Mouse (Mus musculus): Measurements from ENCODE around the gene Mta1.

Gene Mta1

DNA sequence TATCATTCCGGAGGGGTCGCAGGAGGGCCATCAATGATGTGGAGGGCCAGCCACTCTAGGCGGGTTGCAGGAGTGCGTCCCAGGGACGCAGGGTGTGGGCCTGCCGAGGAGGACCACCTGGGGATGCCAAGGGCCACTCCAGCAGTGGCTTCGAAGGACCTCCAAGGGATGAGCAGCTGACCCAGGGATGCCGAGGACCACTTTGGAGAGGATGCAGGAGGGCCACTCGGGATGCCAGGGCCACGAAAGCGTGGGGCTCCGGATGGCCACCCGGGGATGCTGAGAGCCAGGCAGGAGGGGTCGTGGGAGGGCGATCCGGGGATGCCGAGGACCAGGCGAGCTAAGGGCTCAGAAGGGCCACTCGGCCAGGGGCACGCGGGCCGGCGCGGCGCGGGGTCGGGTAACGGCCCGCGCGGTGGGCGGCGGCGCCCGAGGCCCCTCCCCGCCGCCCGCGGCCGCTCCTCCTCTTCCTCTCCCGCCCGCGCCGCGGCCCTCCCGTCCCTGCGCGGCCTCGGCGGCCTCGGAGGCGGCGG, at the start of gene Mta1:
Gene Mta1 (plus strand): TSS at position 530 of the 533 bp plus-strand sequence.
- DNase-seq (ENCODE audit: low spot score) = no peak

DNA sequence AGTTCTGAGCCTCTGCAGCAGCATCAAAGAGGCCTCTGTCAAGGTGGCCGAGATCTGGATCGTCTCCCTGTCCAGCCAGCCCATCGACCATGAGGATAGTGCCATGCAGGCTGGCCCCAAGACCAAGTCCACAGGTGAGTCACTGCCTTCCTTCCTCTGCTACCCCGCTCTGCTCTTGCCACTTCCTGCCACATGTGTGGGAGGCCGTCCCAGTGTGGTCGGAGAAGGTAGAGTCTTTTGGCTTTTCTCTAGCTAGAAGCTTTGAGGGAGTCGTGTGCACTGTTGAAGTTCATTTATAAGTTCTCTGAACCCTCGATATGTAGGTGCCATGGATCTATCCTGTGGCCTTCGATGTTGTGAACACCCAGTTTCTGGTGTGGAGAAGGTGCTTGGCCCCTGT, 48.2 kb upstream of the Mta1 start:
- no peak for DNase-seq (ENCODE audit: low spot score)

DNA sequence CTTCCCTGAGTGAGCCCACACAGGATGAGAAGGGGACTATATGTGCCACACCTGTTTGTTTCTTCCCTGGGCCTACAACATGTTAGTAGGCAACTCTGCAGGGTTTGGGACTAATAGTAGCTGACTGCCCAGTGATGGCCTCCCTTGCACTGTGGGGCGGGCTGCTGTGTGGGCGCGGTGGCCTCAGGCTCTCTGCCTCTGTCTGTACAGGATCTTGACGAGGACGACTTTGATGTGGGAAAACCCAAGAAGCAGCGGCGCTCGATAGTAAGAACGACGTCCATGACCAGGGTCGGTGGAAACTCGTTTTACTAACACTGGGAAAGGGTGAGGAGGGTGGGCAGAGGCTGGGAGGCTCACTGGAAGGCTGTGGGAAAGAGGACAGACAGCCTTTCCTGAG, 47.4 kb upstream of the Mta1 start:
- DNase-seq (ENCODE audit: low spot score) = no peak

DNA sequence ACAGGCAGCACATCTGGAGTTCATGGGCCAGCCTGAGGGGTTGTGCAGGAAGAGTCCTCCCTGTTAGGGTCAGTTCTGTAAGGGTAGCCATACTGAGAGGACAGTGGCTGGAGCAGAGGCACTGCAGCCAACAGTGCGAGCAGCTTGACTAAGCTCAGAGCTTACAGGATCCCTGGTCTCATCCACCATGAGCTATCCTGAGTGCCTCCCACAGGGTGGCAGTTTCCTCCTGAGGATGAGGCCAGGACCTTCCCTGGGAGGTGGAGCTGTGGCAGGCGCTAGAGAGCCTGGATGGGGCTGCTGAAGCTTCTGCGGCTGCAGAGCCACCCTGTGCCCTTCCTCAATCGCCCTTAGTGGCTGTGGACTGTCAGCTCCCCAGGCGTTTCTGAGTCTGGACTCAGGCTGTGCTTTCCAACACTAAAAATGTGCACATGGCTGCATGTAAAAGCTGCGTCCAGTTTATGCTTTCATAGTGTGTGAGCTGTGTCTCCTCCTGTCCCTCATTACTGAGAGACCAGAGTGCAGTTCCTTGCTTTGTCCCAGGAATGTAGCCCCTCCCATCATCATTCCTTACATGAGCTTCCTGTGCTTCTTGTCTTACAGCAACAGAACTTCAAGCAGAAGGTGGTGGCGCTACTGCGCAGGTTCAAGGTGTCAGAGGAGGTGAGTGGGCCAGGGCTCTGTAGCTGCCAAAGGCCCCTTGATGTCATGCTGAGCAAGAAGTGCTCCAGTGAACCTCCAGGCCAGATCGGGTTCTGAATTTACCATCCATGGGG, 46.3 kb upstream of the Mta1 start:
- no peak for DNase-seq (ENCODE audit: low spot score)

DNA sequence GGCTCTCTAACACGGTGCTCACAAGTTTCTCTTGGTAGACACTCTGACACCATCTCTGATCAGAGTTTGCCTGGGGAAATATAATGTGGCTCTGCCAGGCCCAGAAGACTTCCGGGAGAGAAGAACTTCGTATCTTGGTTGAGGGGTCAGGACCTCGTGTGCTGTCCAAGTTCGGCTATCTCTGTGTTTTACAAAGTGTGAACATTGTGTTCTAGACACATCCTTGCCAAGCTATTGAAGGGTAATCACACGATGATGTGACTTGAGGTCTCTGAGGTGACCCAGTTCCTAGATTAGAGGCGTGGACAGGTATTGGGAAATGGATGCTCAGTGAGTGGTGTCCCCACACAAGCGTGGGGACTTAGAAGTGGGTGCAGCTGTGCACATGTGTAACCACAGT, 42.0 kb upstream of the Mta1 start:
- no peak for DNase-seq (ENCODE audit: low spot score)

- no peak for DNase-seq (ENCODE audit: low spot score)
Measured at GRCm38 (mm10) chr12:113060178-113060577, 37.9 kb upstream of the Mta1 start.

- DNase-seq (ENCODE audit: low spot score) = no peak
Measured at GRCm38 (mm10) chr12:113061606-113062005, 36.5 kb upstream of the Mta1 start.

GRCm38 (mm10) chr12:113062201-113062600, 35.9 kb upstream of the Mta1 start:
- DNase-seq (ENCODE audit: low spot score) = no peak

GRCm38 (mm10) chr12:113063700-113064099, 34.4 kb upstream of the Mta1 start:
- DNase-seq (ENCODE audit: low spot score) = no peak

DNA sequence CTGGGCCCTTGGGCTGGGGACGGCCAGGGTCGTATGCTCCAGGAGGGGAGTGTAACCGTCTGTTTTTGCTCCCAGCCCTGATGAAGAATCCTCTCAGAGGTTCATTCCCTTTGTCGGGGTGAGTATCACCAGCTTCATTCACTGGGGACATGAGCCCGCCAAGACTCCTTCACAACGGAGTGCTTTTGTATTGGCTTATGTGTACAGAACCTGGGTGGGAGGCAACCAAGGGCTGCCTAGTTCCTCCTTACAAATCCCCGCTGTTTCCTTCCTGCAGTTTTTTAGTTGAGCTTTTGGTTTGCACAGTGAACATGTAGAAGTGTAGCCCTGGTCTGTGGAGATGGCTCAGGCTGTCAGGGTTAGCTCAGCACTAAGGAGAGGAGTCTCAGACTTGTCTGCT, 30.1 kb upstream of the Mta1 start:
- no peak for DNase-seq (ENCODE audit: low spot score)

DNA sequence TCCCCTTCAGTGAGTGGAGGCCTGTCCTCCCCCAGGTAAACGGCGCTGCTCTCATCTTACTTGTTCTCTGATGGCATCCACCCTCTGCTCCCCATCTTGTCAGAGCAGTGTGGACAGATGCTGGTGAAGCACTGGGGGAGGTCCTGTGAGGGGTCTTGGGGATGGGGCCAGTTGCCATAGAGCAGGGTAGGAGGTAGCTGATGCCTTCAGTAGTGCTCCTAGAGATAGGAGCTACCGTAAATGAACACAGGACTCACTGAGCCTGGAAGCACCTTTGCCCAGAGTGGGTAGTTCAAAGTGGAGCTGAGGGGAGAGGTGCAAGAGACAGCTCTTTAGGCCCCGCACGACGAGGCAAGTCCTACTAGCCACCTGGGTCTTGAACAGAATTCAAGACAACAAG, 28.7 kb upstream of the Mta1 start:
- DNase-seq (ENCODE audit: low spot score) = no peak

DNA sequence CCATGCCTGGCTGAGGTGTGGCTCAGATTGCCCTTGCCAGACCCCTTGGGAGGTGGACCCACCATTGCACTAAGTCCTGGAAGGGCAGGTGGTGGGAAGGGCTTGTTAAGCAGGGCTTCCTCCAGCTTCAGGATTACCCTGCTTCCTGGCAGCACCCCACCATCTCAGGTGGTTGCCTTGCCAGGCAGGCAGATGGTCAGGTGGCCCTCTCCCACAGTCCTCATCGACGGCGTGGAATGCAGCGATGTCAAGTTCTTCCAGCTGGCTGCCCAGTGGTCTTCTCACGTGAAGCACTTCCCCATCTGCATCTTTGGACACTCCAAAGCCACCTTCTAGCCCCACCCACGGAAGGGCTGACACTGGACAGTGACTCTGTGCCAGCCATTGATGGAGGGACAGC, 26.8 kb upstream of the Mta1 start:
- DNase-seq (ENCODE audit: low spot score) = no peak

- no peak for DNase-seq (ENCODE audit: low spot score)
Measured at GRCm38 (mm10) chr12:113071827-113072226, 26.3 kb upstream of the Mta1 start.

DNA sequence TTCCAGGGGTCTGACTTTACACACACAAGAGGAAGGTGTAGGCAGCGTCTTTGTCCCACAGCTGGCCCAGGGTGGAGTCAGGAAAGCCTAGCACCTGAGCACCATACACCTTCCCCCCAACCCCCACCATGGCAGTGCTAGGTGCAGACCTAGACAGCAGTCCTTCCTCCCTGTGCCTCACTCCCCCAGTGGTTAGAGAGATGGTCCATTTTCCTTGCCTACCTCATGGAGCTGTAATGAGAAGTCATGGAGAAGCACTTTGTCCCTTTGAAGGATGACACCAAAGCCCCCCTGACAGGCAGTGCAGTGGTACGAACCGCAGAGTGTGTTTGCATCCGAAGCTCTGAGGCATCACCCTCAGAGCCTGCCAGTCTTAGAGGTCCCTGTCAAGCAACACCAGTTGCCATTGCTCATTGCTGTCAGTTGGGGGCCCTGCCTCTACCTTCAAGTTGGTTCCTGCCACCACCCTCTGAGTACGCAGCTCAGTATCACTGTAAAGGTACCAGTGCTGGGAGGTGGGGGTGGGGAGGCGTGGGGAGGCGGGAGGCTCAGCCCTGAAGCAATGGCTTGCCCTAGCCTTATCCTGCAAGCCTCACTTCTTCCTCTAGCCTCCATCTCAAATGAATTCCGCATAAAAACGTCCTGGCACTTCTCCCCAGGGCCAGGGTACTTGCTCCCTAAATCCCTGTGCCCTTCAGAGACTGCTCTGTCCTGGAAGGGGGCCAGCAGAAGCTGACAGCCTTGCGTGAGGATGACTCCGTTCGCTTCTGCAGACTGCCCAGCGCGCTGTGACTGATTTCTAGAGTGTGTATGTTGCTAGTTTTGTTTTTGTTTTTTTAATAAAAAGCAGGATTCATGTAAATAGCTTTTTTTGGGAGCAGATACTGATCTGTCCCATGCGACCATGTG, 24.4 kb upstream of the Mta1 start:
- no peak for DNase-seq (ENCODE audit: low spot score)

GRCm38 (mm10) chr12:113074329-113075062, 23.6 kb upstream of the Mta1 start, which contains the start of gene Tex22:
Gene Tex22, plus strand, starts transcription at chr12:113074502.
- peak; percentile 76 for DNase-seq (ENCODE audit: low spot score)

- peak; percentile 75 for DNase-seq (ENCODE audit: low spot score)
Measured at GRCm38 (mm10) chr12:113075063-113075454, 23.0 kb upstream of the Mta1 start.

GRCm38 (mm10) chr12:113075486-113075885, 22.6 kb upstream of the Mta1 start:
- no peak for DNase-seq (ENCODE audit: low spot score)

DNA sequence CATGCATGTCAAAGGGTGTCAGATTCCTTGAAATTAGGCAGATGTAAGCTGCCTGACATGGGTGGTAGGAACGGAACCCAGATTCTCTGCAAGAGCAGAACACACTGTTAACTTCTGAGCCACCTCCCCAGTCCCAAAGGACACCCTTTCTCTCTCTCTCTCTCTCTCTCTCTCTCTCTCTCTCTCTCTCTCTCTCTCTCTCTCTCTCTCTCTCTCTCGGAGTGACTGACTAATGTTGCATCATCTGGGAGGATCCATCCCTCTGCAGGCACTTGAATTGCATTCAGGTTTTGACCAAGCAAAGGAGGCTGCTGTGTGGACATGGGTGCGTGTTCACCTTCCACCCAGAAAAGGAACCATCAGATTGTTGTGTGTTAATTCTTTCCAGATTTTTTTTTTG, 10.8 kb upstream of the Mta1 start:
- DNase-seq (ENCODE audit: low spot score) = no peak

DNA sequence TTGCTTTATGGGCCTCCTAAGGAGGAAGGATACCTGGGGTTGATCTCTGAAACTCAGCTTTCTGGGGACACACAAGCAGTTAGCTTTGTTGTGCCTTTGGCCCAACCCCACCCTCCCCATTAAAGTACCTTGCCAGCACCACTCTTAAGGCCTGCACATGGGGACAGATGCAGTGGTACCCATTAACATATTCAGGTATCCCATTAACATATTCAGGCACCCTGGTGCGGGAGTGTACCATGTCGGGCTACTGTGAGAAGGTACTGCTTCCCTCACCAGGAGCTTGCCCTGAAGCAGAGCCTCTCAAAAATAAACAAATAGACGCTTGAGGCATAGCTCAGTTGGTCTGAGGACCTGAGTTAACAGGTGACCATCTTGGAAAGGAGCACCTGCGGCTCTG, 10.1 kb upstream of the Mta1 start:
- DNase-seq (ENCODE audit: low spot score) = no peak

- no peak for DNase-seq (ENCODE audit: low spot score)
Measured at GRCm38 (mm10) chr12:113089107-113089506, 9.0 kb upstream of the Mta1 start.

GRCm38 (mm10) chr12:113090053-113090452, 8.0 kb upstream of the Mta1 start:
- no peak for DNase-seq (ENCODE audit: low spot score)

GRCm38 (mm10) chr12:113097040-113097439, 1.0 kb upstream of the Mta1 start:
- no peak for DNase-seq (ENCODE audit: low spot score)
